Mouse (Mus musculus): ENCODE results near the gene Ttc28.

DNA sequence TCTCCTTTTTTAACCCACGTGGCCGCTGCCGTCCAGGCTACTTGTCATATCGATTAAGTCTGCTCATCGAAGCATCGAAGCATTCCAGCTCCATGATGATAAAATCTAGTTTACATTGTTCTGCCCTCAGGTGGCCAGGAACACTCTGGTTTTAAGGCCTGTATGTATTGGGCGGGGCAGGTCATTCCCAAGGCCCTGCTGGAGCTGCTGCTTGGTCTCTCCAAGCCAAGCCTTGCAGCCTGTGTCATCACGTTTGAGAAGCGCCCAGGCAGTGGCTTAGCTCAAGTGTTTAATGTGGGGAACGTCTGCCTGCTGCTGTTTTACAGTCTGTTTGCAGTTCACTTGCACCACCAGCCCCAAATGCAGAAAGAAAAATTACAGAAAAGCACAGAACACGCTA, 132.5 kb downstream of the Ttc28 start:
- TF ChIP-seq CTCF (IDR thresholded peaks at IDR 0.05; ENCODE audit: low read depth), result no peak
- TF ChIP-seq EP300 (optimal IDR thresholded peaks at IDR 0.05), result no peak

Data from stomach, postnatal 0 days (tissue).